Mouse (Mus musculus): ENCODE results near the gene Sfta2. TPM values are rescaled to one million over a fixed set of nuclear protein-coding genes. Genes with fewer than 3 reads are reported as not detected.

Sfta2 gene
- polyA plus RNA-seq, 1 experiment from 2014 or later: 193 TPM

DNA sequence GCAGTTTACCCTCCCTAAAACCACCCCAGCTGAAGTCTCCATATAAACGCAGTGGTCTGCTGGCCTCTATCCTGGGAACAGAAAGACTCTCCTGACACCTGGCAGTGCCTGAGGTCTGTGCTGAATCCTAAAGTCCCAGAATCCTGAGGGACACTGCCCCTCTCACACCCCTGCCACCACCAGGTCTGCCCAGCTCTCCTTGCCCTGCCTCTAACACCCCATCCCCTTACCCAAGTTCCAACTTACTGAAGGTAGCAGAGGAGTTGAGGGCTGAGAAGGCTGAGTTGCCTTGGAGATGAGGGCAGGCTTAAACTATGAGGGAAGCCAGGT, 96.0 kb downstream of the Sfta2 start:
- no peak for ATAC-seq (ENCODE audit: low read depth)
- Histone ChIP-seq H3K4me1 (replicated peaks; ENCODE audit: control insufficient read depth, insufficient read depth, low read length) (peaks cover 36% of the 10 kb centered on the region), H3K4me2 (ENCODE audit: low read depth, low read length) (peak overlapping the region; percentile 57), H3K9ac (ENCODE audit: low read length) (peak overlapping the region; percentile 57), H3K27me3 (ENCODE audit: control insufficient read depth, insufficient read depth, low read depth, low read length) (no peaks in the 10 kb centered on the region), H3K9me3 (ENCODE audit: control insufficient read depth, low read length) (peaks cover 3% of the 10 kb centered on the region), H3K36me3 (ENCODE audit: control insufficient read depth, insufficient read depth, low read length) (peaks cover 12% of the 10 kb centered on the region), H3K27ac (ENCODE audit: low read length) (peak overlapping the region; percentile 75), H3K4me3 (ENCODE audit: low read length) (peak overlapping the region; percentile 40)
- WGBS: 30% methylated on average over 1 of the region's 1 CpGs

- H3K4me1 ChIP-seq (replicated peaks; ENCODE audit: control insufficient read depth, insufficient read depth, low read length): peaks cover 41% of the 10 kb centered on the region
- H3K9me3 ChIP-seq (ENCODE audit: control insufficient read depth, low read length): peaks cover 3% of the 10 kb centered on the region
- H3K36me3 ChIP-seq (ENCODE audit: control insufficient read depth, insufficient read depth, low read length): peaks cover 7% of the 10 kb centered on the region
- WGBS: 12% methylated on average over 16 of the region's 16 CpGs
- no peak for ATAC-seq (ENCODE audit: low read depth)
- H3K9ac ChIP-seq (ENCODE audit: low read length): peak overlapping the region; percentile 57
- H3K4me2 ChIP-seq (ENCODE audit: low read depth, low read length): peak overlapping the region; percentile 57
- no peaks in the 10 kb centered on the region for H3K27me3 ChIP-seq (ENCODE audit: control insufficient read depth, insufficient read depth, low read depth, low read length)
- H3K27ac ChIP-seq (ENCODE audit: low read length): peak overlapping the region; percentile 75
- peak overlapping the region; percentile 40 for H3K4me3 ChIP-seq (ENCODE audit: low read length)
Observed at GRCm38 (mm10) chr17:35697759-35698500, 96.6 kb downstream of the Sfta2 start.

DNA sequence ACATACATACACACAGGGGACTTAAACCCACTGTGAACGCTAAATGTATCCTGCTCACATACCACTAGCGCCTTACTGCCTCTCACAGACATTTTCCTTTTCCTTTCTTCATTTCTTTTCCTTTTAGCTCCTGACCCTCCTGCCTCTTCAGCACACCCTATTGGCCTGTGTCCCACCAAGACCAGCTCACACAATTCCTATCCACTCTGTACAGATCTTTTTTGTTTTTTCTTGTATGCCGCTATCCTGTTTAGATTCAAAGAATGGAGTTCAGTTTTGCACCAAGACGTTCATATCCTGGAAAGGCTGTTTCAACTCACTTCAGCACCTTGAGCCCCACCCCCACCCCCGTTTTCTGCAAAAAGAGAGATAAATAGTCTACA, 97.1 kb downstream of the Sfta2 start:
- Histone ChIP-seq H3K27ac (ENCODE audit: low read length) (peak overlapping the region; percentile 75), H3K4me2 (ENCODE audit: low read depth, low read length) (peak overlapping the region; percentile 57), H3K9ac (ENCODE audit: low read length) (peak overlapping the region; percentile 57), H3K27me3 (ENCODE audit: control insufficient read depth, insufficient read depth, low read depth, low read length) (no peaks in the 10 kb centered on the region), H3K4me3 (ENCODE audit: low read length) (peak overlapping the region; percentile 40), H3K36me3 (ENCODE audit: control insufficient read depth, insufficient read depth, low read length) (peaks cover 2% of the 10 kb centered on the region; the same call in 1 of the 2 replicates), H3K9me3 (ENCODE audit: control insufficient read depth, low read length) (peaks cover 3% of the 10 kb centered on the region), H3K4me1 (replicated peaks; ENCODE audit: control insufficient read depth, insufficient read depth, low read length) (peaks cover 44% of the 10 kb centered on the region)
- WGBS: 31% methylated on average over 5 of the region's 5 CpGs
- ATAC-seq (ENCODE audit: low read depth): no peak

GRCm38 (mm10) chr17:35699919-35700318, 98.6 kb downstream of the Sfta2 start:
- 3% methylated on average over 19 of the region's 19 CpGs for WGBS
- H3K27me3 ChIP-seq (ENCODE audit: control insufficient read depth, insufficient read depth, low read depth, low read length): no peaks in the 10 kb centered on the region
- peak overlapping the region; percentile 70 for H3K4me3 ChIP-seq (ENCODE audit: low read length)
- H3K4me1 ChIP-seq (replicated peaks; ENCODE audit: control insufficient read depth, insufficient read depth, low read length): peaks cover 57% of the 10 kb centered on the region
- H3K9me3 ChIP-seq (ENCODE audit: control insufficient read depth, low read length): peaks cover 3% of the 10 kb centered on the region
- H3K9ac ChIP-seq (ENCODE audit: low read length): peak overlapping the region; percentile 88
- peak overlapping the region; percentile 77 for H3K4me2 ChIP-seq (ENCODE audit: low read depth, low read length)
- H3K27ac ChIP-seq (ENCODE audit: low read length): peak overlapping the region; percentile 99
- ATAC-seq (ENCODE audit: low read depth): peak; percentile 34
- H3K36me3 ChIP-seq (ENCODE audit: control insufficient read depth, insufficient read depth, low read length): no peaks in the 10 kb centered on the region; the same call in 1 of the 2 replicates

Other genes with a start within 250 kb of the Sfta2 start
- 5.9 and 6.5 TPM in 2 replicates for gene H2-Q4, start 221.9 kb upstream of the Sfta2 start, polyA plus RNA-seq (2015; fragmentation: Nextera tagmentation; extraction: Ambion mirVana)
- 0.48 and 1.5 TPM in 2 replicates for gene H2-Q6, start 176.7 kb upstream of the Sfta2 start, polyA plus RNA-seq (2015; fragmentation: Nextera tagmentation; extraction: Ambion mirVana)
- gene H2-Q7, start 162.4 kb upstream of the Sfta2 start, polyA plus RNA-seq (2015; fragmentation: Nextera tagmentation; extraction: Ambion mirVana): 5.0 and 6.1 TPM in 2 replicates
- 1.3 and 7.4 TPM in 2 replicates for gene H2-Q10, start 131.5 kb upstream of the Sfta2 start, polyA plus RNA-seq (2015; fragmentation: Nextera tagmentation; extraction: Ambion mirVana)
- not detected in 2 replicates for gene Pou5f1, start 95.5 kb upstream of the Sfta2 start, polyA plus RNA-seq (2015; fragmentation: Nextera tagmentation; extraction: Ambion mirVana)
- gene Tcf19, start 84.7 kb upstream of the Sfta2 start, polyA plus RNA-seq (2015; fragmentation: Nextera tagmentation; extraction: Ambion mirVana): 91.9 and 96.7 TPM in 2 replicates
- gene Cchcr1, start 84.4 kb upstream of the Sfta2 start, polyA plus RNA-seq (2015; fragmentation: Nextera tagmentation; extraction: Ambion mirVana): 23.3 and 24.0 TPM in 2 replicates
- gene Psors1c2, start 68.3 kb upstream of the Sfta2 start, polyA plus RNA-seq (2015; fragmentation: Nextera tagmentation; extraction: Ambion mirVana): 0.69 and 0.79 TPM in 2 replicates
- 0.05 and 0.13 TPM in 2 replicates for gene Cdsn, start 49.4 kb upstream of the Sfta2 start, polyA plus RNA-seq (2015; fragmentation: Nextera tagmentation; extraction: Ambion mirVana)
- gene 2300002M23Rik, start 34.1 kb upstream of the Sfta2 start, polyA plus RNA-seq (2015; fragmentation: Nextera tagmentation; extraction: Ambion mirVana): 0.11 TPM in 1 of 2 replicates, not detected in the other
- gene Gm9573, start 25.1 kb downstream of the Sfta2 start, polyA plus RNA-seq (2015; fragmentation: Nextera tagmentation; extraction: Ambion mirVana): 0.03 TPM in 1 of 2 replicates, not detected in the other
- 1.7 and 1.9 TPM in 2 replicates for gene Mucl3, start 42.1 kb downstream of the Sfta2 start, polyA plus RNA-seq (2015; fragmentation: Nextera tagmentation; extraction: Ambion mirVana)
- 22.8 and 25.4 TPM in 2 replicates for gene Vars2, start 66.0 kb downstream of the Sfta2 start, polyA plus RNA-seq (2015; fragmentation: Nextera tagmentation; extraction: Ambion mirVana)
- gene Gtf2h4, start 72.2 kb downstream of the Sfta2 start, polyA plus RNA-seq (2015; fragmentation: Nextera tagmentation; extraction: Ambion mirVana): 47.5 and 48.0 TPM in 2 replicates
- 50.5 and 51.3 TPM in 2 replicates for gene Ddr1, start 103.1 kb downstream of the Sfta2 start, polyA plus RNA-seq (2015; fragmentation: Nextera tagmentation; extraction: Ambion mirVana)
- 21.9 and 31.7 TPM in 2 replicates for gene Ier3, start 220.1 kb downstream of the Sfta2 start, polyA plus RNA-seq (2015; fragmentation: Nextera tagmentation; extraction: Ambion mirVana)
- 57.8 and 65.1 TPM in 2 replicates for gene Flot1, start 221.7 kb downstream of the Sfta2 start, polyA plus RNA-seq (2015; fragmentation: Nextera tagmentation; extraction: Ambion mirVana)
- 877 and 940 TPM in 2 replicates for gene Tubb5, start 236.8 kb downstream of the Sfta2 start, polyA plus RNA-seq (2015; fragmentation: Nextera tagmentation; extraction: Ambion mirVana)
- 20.6 and 22.3 TPM in 2 replicates for gene Mdc1, start 240.0 kb downstream of the Sfta2 start, polyA plus RNA-seq (2015; fragmentation: Nextera tagmentation; extraction: Ambion mirVana)

Measured in lung, embryonic 16.5 days (tissue).